Mouse (Mus musculus) cerebellum, adult 8-10 months (tissue): Measurements from ENCODE around the gene Ace3.

Source experiments
- DNase-seq: peaks from one replicate; pipeline ENCODE4 v3.0.0; 2022

Gene Ace3

GRCm38 (mm10) chr11:106045780-106046179, 51.3 kb downstream of the Ace3 start:
- no peak for DNase-seq

DNA sequence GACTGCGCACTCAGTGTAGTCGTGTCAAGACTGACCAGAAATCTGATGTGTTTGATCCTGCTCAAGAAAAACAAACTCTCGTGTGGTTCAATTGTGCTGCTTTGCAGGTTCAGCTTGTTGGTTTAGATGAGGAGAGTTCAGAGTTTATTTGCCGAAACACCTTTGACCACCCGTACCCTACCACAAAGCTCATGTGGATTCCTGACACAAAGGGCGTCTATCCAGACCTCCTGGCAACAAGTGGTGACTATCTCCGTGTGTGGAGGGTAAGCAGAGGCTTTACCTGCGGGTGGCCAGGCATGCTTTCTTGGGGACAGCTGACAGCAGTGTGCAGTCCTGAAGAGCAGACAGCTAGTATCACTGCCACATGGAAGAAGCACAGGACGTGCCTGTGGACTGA, 52.1 kb downstream of the Ace3 start:
- no peak for DNase-seq

DNA sequence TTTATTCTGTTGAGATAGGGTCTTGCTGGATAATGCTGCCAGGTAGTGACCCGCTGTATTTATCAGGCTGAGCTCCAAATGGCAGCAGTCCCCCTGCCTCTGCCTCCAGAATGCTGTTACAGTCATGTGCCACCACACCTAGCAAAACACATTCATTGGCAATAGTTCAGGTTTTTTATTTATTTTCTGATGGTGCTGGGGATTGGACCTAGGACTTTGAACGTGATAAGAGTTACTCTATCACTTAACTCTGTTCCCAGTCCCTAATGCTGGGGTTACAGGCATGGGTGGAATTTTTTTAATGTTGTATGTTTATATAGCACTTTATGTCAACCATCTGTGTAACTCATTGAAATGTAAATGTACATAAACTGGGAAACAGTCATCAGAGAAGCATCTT, 59.4 kb downstream of the Ace3 start:
- no peak for DNase-seq

DNA sequence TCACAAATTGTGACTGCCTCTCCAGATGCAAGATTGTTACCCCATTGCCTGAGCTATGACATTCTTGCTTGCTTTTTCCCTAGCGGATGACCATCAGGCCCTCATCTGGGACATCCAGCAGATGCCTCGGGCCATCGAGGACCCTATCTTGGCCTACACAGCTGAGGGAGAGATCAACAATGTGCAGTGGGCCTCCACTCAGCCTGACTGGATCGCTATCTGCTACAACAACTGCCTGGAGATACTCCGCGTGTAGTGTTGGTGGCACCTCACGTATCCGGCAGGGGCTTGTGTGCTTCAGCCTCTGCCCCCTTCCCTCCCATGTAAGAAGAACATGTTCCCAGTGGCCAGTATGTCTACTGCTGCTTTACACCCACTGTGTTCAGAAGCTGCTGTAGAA, 60.1 kb downstream of the Ace3 start:
- no peak for DNase-seq
